ENCODE assay signal across 24 mouse cellular contexts in the genomic region with DNA sequence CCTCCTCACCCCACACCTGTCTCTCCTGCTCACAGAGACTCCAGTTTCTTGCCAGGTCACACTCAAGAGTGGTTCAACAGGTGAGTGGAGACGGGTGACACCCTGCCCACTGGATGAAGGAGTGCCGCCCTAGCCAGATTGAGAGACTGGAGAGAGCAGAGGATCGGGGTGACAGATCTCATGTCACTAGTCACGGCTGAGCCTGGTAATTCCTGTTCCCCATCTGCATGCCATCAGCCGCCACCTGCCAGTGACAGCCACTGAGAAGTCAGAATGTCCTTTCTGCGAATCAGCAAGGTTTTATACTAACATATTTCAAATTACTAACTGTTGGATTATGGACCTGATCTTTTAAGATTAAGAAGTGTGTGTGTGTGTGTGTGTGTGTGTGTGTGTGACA. TPM values are rescaled to one million over a fixed set of nuclear protein-coding genes. Genes with fewer than 3 reads are reported as not detected.
DNase-seq lines count a peak whose midpoint lies in the region; ATAC-seq and TF ChIP-seq lines count a peak whose summit lies in the region.
"Had no signal": no experiment of that assay in that cellular context is flagged by ENCODE, and none has a peak within 500 bp of the region (broad histone marks: within the 10 kb centered on the region; RNA-seq: fewer than 3 reads in every experiment).

No protein-coding gene starts in this region.

- WGBS in heart, embryonic 11.5 days (ENCODE audit: insufficient replicate concordance): 34% methylated on average over 6 of the region's 6 CpGs
- WGBS in lung, postnatal 0 days: 38% methylated on average over 6 of the region's 6 CpGs
- WGBS in limb, embryonic 10.5 days: 67% methylated on average over 6 of the region's 6 CpGs

- H3K4me3 ChIP-seq in heart, embryonic 11.5 days (ENCODE audit: low read depth, low read length): no peak overlapping the region
- H3K4me3 ChIP-seq in lung, postnatal 0 days (ENCODE audit: low read depth, low read length): no peak overlapping the region
- no peak overlapping the region for H3K4me3 ChIP-seq in limb, embryonic 10.5 days
- H3K4me3 ChIP-seq: embryonic facial prominence, embryonic 15.5 days; erythroblast, embryonic 14.5 days; forebrain, embryonic 10.5 days; gastrocnemius, adult 2 months; heart, embryonic 15.5 days; hindbrain, embryonic 10.5 days had no signal

- TF ChIP-seq EP300 in lung, postnatal 0 days (IDR thresholded peaks at IDR 0.05): no peak

- DNase-seq in heart, adult 11 months: no peak
- no peak for DNase-seq in lung, postnatal 0 days (ENCODE audit: low spot score)
- no peak for DNase-seq in lung, postnatal 25 days (ENCODE audit: low spot score)
- peak; percentile 54 for DNase-seq in lung, postnatal 36 days
- no peak for DNase-seq in limb, embryonic 10.5 days (ENCODE audit: low spot score)
- no peak for DNase-seq in thymus, postnatal 0 days (ENCODE audit: low spot score)
- DNase-seq: adrenal gland, postnatal 10 days; cerebellum, adult 11 months; cerebellum, adult 8-10 months; cerebellum, postnatal 14 days; embryo, embryonic 11 days; gastrocnemius, adult 2 months; gastrocnemius, postnatal 25 days; heart, postnatal 14 days had no signal

- no peak for TF ChIP-seq CTCF in lung, postnatal 0 days (IDR thresholded peaks at IDR 0.05)

- H3K4me2 ChIP-seq in heart, embryonic 11.5 days: no peak overlapping the region
- no peak overlapping the region for H3K4me2 ChIP-seq in lung, postnatal 0 days (replicated peaks; ENCODE audit: low read depth, low read length)
- H3K4me2 ChIP-seq: embryonic facial prominence, embryonic 15.5 days; heart, embryonic 15.5 days; hindbrain, embryonic 14.5 days had no signal

- peaks cover 8% of the 10 kb centered on the region; the same call in 1 of the 2 replicates for H3K4me1 ChIP-seq in heart, embryonic 11.5 days (ENCODE audit: control insufficient read depth, insufficient read depth, low read length)
- no peaks in the 10 kb centered on the region for H3K4me1 ChIP-seq in lung, postnatal 0 days (ENCODE audit: insufficient read depth, low read depth, low read length)
- H3K4me1 ChIP-seq in limb, embryonic 10.5 days: peaks cover 19% of the 10 kb centered on the region
- H3K4me1 ChIP-seq: embryonic facial prominence, embryonic 15.5 days; heart, embryonic 15.5 days had no signal

- no peaks in the 10 kb centered on the region for H3K9me3 ChIP-seq in heart, embryonic 11.5 days (replicated peaks; ENCODE audit: control insufficient read depth, low read length)
- no peaks in the 10 kb centered on the region for H3K9me3 ChIP-seq in lung, postnatal 0 days (ENCODE audit: low read length)
- H3K9me3 ChIP-seq in limb, embryonic 10.5 days (replicated peaks): no peaks in the 10 kb centered on the region
- H3K9me3 ChIP-seq: embryonic facial prominence, embryonic 15.5 days; forebrain, embryonic 10.5 days; heart, embryonic 15.5 days; hindbrain, embryonic 10.5 days had no signal

- H3K27ac ChIP-seq in heart, embryonic 11.5 days (ENCODE audit: low read depth, low read length): no peak overlapping the region
- no peak overlapping the region for H3K27ac ChIP-seq in lung, postnatal 0 days (ENCODE audit: low read length)
- H3K27ac ChIP-seq in limb, embryonic 10.5 days: no peak overlapping the region
- H3K27ac ChIP-seq: embryonic facial prominence, embryonic 15.5 days; gastrocnemius, adult 2 months; heart, embryonic 15.5 days; hindbrain, embryonic 10.5 days; hindbrain, embryonic 14.5 days had no signal

- no peaks in the 10 kb centered on the region for H3K36me3 ChIP-seq in heart, embryonic 11.5 days (ENCODE audit: control insufficient read depth, insufficient read depth, low read length)
- no peaks in the 10 kb centered on the region for H3K36me3 ChIP-seq in lung, postnatal 0 days (ENCODE audit: insufficient read depth, low read length)
- H3K36me3 ChIP-seq in limb, embryonic 10.5 days: no peaks in the 10 kb centered on the region
- H3K36me3 ChIP-seq: embryonic facial prominence, embryonic 15.5 days; forebrain, embryonic 10.5 days; heart, embryonic 15.5 days; hindbrain, embryonic 10.5 days had no signal

- H3K27me3 ChIP-seq in heart, embryonic 11.5 days (ENCODE audit: control insufficient read depth, insufficient read depth, low read length): peaks cover 3% of the 10 kb centered on the region; the same call in 1 of the 2 replicates
- H3K27me3 ChIP-seq in lung, postnatal 0 days (replicated peaks; ENCODE audit: insufficient read depth, low read length): 0 out of 2 replicates have a peak, but pooled peaks cover 3% of the 10 kb centered on the region
- peaks cover 12% of the 10 kb centered on the region for H3K27me3 ChIP-seq in limb, embryonic 10.5 days (ENCODE audit: low read depth, poor library complexity, severe bottlenecking)
- H3K27me3 ChIP-seq: embryonic facial prominence, embryonic 15.5 days had no signal

- 0 out of 2 replicates have a peak, but pooled peaks have one; percentile 20 for ATAC-seq in heart, embryonic 11.5 days (replicated peaks; ENCODE audit: insufficient number of reproducible peaks, low FRiP score, low TSS enrichment)
- peak; percentile 33 for ATAC-seq in lung, postnatal 0 days
- ATAC-seq: forebrain, embryonic 14.5 days had no signal

- H3K9ac ChIP-seq in heart, embryonic 11.5 days (ENCODE audit: low read depth, low read length): no peak overlapping the region
- H3K9ac ChIP-seq in lung, postnatal 0 days (replicated peaks; ENCODE audit: low read depth): no peak overlapping the region
- H3K9ac ChIP-seq: embryonic facial prominence, embryonic 15.5 days; heart, embryonic 15.5 days; hindbrain, embryonic 14.5 days had no signal

RNA-seq across cellular contexts. Expression of a gene that starts 9.2 kb away (rescaled TPM):
- 0.14 and 0.24 TPM in 2 replicates for polyA plus RNA-seq in heart, embryonic 11.5 days (2014; fragmentation: Nextera tagmentation; extraction: Ambion mirVana)
- polyA plus RNA-seq in lung, postnatal 0 days (2015; fragmentation: Nextera tagmentation; extraction: Ambion mirVana): 1.5 and 2.1 TPM in 2 replicates
- 2.3 and 2.5 TPM in 2 replicates for polyA plus RNA-seq in limb, embryonic 10.5 days (2016; fragmentation: Nextera tagmentation; extraction: Ambion mirVana)
- 0.27 and 0.29 TPM in 2 replicates for polyA plus RNA-seq in thymus, postnatal 0 days (2015; fragmentation: Nextera tagmentation; extraction: Ambion mirVana)
- polyA plus RNA-seq: erythroblast, embryonic 14.5 days had no signal

RNA-seq across cellular contexts. Expression of a gene that starts 24.4 kb away (rescaled TPM):
- 2.1 and 2.3 TPM in 2 replicates for polyA plus RNA-seq in heart, embryonic 11.5 days (2014; fragmentation: Nextera tagmentation; extraction: Ambion mirVana)
- 130 and 164 TPM in 2 replicates for polyA plus RNA-seq in lung, postnatal 0 days (2015; fragmentation: Nextera tagmentation; extraction: Ambion mirVana)
- 0.10 TPM in 1 of 2 replicates, not detected in the other for polyA plus RNA-seq in limb, embryonic 10.5 days (2016; fragmentation: Nextera tagmentation; extraction: Ambion mirVana)
- 0.91 and 0.99 TPM in 2 replicates for polyA plus RNA-seq in thymus, postnatal 0 days (2015; fragmentation: Nextera tagmentation; extraction: Ambion mirVana)
- polyA plus RNA-seq: C2C12; erythroblast, embryonic 14.5 days had no signal

RNA-seq across cellular contexts. Expression of a gene that starts 55.1 kb away (rescaled TPM):
- not detected in 2 replicates for polyA plus RNA-seq in heart, embryonic 11.5 days (2014; fragmentation: Nextera tagmentation; extraction: Ambion mirVana)
- 0.07 and 0.08 TPM in 2 replicates for polyA plus RNA-seq in lung, postnatal 0 days (2015; fragmentation: Nextera tagmentation; extraction: Ambion mirVana)
- polyA plus RNA-seq in limb, embryonic 10.5 days (2016; fragmentation: Nextera tagmentation; extraction: Ambion mirVana): 0.04 TPM in 1 of 2 replicates, not detected in the other
- polyA plus RNA-seq in thymus, postnatal 0 days (2015; fragmentation: Nextera tagmentation; extraction: Ambion mirVana): 0.04 and 0.07 TPM in 2 replicates
- polyA plus RNA-seq: C2C12; embryonic facial prominence, embryonic 11.5 days; erythroblast, embryonic 14.5 days; heart, embryonic 15.5 days had no signal

Comparison
In these comparisons a context has a peak if more than half of its experiments do, and no peak if none do; other contexts are left out.
1. RNA of a gene that starts 24.4 kb away (polyA plus RNA-seq): 130 to 164 TPM in lung, postnatal 0 days; 2.1 to 2.3 TPM in heart, embryonic 11.5 days, 0.91 to 0.99 TPM in thymus, postnatal 0 days and 0.10 TPM in limb, embryonic 10.5 days; every median in the first group is over 10 times any median in the second.